Mouse (Mus musculus) kidney, adult 8-10 months (tissue): ENCODE results near the gene Nrgn.

Experiments used
- DNase-seq, 2 experiments: peaks; one replicate each; pipeline ENCODE4 v3.0.0; 2022

The Nrgn gene

DNA sequence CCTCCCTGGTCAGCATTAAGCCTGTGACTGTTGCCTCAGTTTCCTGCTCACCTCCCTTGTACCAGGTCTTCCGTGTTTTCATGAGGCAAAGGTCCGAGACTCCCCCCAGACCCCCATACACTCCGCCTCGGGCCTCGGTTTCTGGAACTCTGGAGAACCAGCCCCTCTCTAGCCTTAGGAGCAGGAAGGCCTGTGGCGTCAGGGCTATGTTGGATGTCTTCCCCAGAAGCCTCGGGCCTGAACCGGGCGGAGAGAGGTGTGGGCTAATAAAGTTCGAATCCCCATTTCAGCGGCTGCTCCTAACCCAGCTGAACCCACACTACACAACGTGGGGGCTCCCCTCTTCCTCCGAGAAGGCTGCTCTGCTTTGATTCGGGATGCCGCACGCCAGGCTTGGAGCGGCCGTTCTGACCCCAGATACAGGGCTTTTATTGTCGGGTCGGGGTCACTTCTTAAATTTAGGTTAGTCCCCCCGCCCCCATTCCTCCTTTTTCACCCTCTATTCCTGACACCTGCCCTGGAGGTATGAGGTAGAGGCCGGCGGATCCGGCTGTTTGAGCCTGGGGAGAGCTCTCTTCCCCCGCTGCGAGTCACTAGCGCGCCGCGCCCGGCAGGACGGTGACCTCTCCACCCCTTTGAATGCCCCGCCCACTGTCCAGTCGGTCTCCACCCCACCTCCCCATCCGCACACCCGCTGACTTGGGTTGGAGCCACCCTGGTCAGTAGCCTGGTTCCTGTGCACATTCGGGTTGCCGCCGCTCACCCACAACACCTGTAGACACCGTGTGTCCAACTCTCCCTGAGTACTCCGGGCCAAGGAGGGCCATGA lies 25.1 kb downstream of the Nrgn start, which contains the start of gene Esam:
Gene Esam, plus strand, starts transcription at position 683 of the 829 bp plus-strand sequence.
- peak; percentile 81 to 82 for DNase-seq

DNA sequence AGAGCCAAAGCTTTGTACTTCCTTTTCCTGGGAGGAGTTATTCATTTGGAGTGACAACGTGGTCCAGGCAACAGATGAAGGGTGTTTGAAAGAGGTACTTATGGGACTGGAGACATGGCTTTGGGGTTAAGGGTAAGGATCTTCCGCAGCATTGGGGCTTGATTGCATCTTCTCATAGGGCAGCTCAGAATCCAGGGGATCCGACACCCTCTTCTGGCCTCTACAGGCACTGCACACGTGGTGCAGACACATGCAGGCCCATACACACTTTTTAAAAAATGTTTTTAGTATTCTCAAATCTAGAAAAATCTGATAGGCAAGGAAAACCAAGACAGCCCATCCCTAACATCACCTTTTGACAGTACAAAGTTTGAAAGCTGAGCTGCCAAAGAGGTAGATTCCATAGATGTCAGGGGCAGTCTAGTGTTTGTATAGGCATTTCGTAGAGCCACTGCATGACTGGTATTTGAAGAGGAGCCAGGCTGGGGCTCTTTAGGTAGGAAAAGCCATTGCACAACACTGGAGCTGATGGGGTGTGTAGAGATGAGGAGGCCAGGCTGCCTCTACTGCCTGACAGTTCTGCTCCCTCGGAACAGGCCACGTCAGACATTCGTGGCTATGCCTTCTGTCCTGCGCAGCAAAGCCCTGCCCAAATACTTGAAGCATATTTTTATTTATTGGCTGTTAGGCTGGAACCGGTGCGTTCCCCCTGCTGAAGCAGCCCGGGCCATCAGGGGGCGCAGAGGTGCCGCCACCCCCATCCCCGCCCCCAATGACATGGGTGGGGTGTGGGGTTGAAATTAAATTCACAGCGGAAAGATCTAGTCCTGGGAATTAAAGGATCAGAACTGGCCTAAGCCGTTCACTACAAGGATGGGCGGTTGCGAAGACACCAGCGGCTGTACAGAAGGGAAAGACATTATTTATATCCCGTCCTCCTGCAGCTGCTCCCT lies 26.0 kb downstream of the Nrgn start:
- peak; percentile 13 to 21 for DNase-seq

DNA sequence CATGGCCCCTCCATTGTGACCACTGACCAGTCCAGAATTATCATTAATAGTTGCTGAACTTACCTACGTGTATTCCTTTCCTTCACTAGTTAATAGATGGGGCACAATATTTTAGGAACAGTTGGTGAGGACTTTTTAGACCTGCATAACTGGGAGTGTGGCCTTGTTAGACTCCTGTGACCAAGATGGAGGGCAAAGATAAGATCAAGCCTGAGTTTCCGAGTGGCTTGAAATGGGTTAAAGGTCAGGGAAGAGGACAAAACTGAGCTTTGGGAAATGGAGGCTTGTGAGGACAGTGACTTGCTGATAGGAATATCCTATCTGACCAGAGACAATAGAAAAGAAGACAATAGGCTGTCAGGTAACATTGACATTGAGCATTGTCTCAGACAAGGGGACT lies 27.2 kb downstream of the Nrgn start:
- no peak for DNase-seq

- DNase-seq: no peak
These were observed 32.7 kb downstream of the Nrgn start for GRCm38 (mm10) chr9:37519995-37520394.

GRCm38 (mm10) chr9:37518991-37519390 lies 33.7 kb downstream of the Nrgn start:
- no peak for DNase-seq

DNA sequence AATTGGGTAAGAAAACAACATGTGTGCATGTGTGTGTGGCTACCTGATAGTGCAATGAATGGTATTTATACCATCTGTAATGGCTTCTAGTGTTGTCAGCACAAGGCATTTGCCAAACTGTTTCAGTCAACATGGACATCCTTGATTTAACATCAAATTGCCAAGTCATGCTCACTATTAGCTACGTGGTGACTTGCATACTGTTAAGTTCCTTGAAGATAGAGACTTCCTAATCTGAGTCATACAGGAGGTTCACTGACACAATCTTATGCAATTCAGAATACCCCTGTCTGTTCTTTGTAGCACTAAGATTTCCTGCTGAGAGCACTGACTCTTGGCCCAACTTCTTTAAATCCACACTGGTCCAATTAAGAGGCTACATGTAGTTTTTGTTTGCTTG lies 35.2 kb downstream of the Nrgn start:
- no peak for DNase-seq

- DNase-seq: no peak
These were observed 38.2 kb downstream of the Nrgn start for GRCm38 (mm10) chr9:37514456-37514855.

- no peak for DNase-seq
These were observed 40.6 kb downstream of the Nrgn start for GRCm38 (mm10) chr9:37512097-37512496.

DNA sequence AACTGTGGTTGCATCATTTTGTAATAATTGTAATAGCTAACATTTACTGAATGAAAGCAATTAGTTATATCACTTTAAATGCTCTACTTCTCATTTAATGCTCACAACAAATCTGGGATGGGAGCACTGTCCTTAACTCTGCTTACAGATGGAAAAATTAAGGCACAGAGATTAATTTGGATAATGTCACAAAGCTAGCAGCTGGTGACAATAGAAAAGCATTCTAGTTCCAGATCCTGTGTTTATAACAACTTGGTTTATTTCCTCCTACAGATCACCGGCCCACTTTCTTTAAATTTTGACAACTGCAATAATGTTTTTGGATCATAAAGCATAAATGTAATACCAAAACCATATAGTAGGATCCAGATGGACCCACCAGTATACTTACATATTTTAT lies 46.7 kb downstream of the Nrgn start:
- DNase-seq: no peak

- DNase-seq: no peak
These were observed 48.4 kb downstream of the Nrgn start for GRCm38 (mm10) chr9:37504348-37504747.

GRCm38 (mm10) chr9:37501170-37501569 lies 51.5 kb downstream of the Nrgn start:
- DNase-seq: no peak

DNA sequence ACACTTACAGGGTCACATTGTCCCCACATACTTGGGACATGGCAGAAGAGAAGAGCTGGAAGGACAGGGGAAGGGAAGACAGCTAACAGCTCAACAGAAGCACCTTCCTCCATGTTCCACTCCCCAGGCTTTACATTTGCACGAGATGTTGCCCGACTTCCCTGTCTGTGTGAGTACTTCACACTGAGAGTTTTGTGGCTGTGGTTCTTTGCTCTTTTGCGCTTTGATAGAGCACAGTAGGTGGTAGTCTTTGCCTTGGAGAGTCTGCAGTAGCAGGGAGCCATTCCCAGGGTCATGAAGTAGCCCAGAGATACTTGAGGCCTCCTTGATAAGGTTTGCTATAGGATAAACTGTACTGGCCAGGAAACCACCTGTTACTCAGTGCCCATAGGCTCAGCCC lies 52.5 kb downstream of the Nrgn start:
- no peak for DNase-seq

- DNase-seq: no peak
These were observed 56.4 kb downstream of the Nrgn start for GRCm38 (mm10) chr9:37496325-37496724.

GRCm38 (mm10) chr9:37495761-37496160 lies 56.9 kb downstream of the Nrgn start:
- no peak for DNase-seq
